Mouse (Mus musculus) C2C12 (cell line): ENCODE results near the gene Lsamp. TPM values are rescaled to one million over a fixed set of nuclear protein-coding genes. Genes with fewer than 3 reads are reported as not detected.

Source experiments
- H3K27me3 ChIP-seq: one replicate; pipeline ENCODE4 v1.6.1; 2011; ENCODE audit not compliant: control insufficient read depth, insufficient read depth, insufficient read length
- H3K36me3 ChIP-seq: one replicate; pipeline ENCODE4 v1.6.1; 2011; ENCODE audit not compliant: control insufficient read depth, insufficient read depth
- H3K4me3 ChIP-seq: one replicate; pipeline ENCODE4 v1.5.1; 2011; ENCODE audit warnings: mild to moderate bottlenecking, control low read depth; ENCODE audit not compliant: poor library complexity, insufficient read depth, severe bottlenecking
- H3K79me2 ChIP-seq: one replicate; pipeline ENCODE4 v1.6.1; 2011; ENCODE audit not compliant: control insufficient read depth, insufficient read depth
- H3K79me3 ChIP-seq: one replicate; pipeline ENCODE4 v1.6.1; 2011; ENCODE audit warnings: low read depth, control low read depth
- H3ac ChIP-seq: one replicate; pipeline ENCODE3; 2011; ENCODE audit warnings: low read depth; ENCODE audit not compliant: control insufficient read depth, insufficient read length
- CEBPB ChIP-seq: IDR thresholded peaks from one replicate; pipeline ENCODE4 v1.6.1; 2011; ENCODE audit warnings: low read depth, mild to moderate bottlenecking, control low read depth, moderate library complexity
- CTCF ChIP-seq: IDR thresholded peaks from one replicate; pipeline ENCODE4 v1.5.1; 2011; ENCODE audit not compliant: control insufficient read depth, insufficient read depth, insufficient read length
- FOSL1 ChIP-seq: IDR thresholded peaks from one replicate; pipeline ENCODE4 v1.8.0; 2011; ENCODE audit warnings: mild to moderate bottlenecking, low read length; ENCODE audit not compliant: poor library complexity, insufficient read depth, severe bottlenecking
- MAX ChIP-seq: IDR thresholded peaks from one replicate; pipeline ENCODE4 v1.6.1; 2011; ENCODE audit warnings: mild to moderate bottlenecking, control low read depth
- MYOD1 ChIP-seq: IDR thresholded peaks from one replicate; pipeline ENCODE4 v1.6.1; 2011; ENCODE audit warnings: low read depth; ENCODE audit not compliant: control insufficient read depth, insufficient read length
- MYOG ChIP-seq: IDR thresholded peaks from one replicate; pipeline ENCODE4 v1.6.1; 2011; ENCODE audit not compliant: control insufficient read depth, insufficient read length; ENCODE audit errors: extremely low read depth
- USF1 ChIP-seq: IDR thresholded peaks from one replicate; pipeline ENCODE4 v1.6.1; 2011; ENCODE audit warnings: low read depth, mild to moderate bottlenecking, control low read depth, moderate library complexity
- polyA plus RNA-seq: library from polyadenylated mRNA; unstranded; fragments of >200 nt; fragmentation: generic; extraction: Trizol; gene quantifications from one replicate; pipeline ENCODE4 v1.2.1, GENCODE M21; 2012; ENCODE audit warnings: missing spikeins

Lsamp gene
- polyA plus RNA-seq, 1 experiment, result not detected

DNA sequence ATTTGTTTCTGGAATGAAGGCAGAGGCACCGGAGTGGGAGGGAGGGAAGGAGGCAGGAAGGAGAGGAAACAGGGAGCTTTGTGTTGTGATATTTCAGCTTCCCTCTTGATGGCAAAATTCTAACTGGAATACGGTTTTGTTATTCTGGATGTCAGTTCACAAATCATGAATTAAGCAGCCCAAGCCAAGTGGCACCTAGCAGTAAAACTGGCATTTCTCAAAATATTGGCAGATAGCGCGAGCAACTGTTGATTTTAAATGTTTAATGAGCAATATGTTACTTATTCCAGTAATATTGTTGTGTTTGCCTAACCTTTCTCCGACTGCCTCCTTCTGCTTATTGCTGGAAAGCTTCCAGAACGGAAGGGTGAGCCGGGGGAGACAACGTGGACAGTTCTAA lies 2118.5 kb downstream of the Lsamp start:
- Histone ChIP-seq H3K4me3 (no peak overlapping the region), H3K36me3 (no peaks in the 10 kb centered on the region), H3K27me3 (no peaks in the 10 kb centered on the region), H3K79me3 (no peaks in the 10 kb centered on the region), H3K79me2 (no peaks in the 10 kb centered on the region), H3ac (no peak overlapping the region)
- TF ChIP-seq MYOD1 (no peak), CEBPB (no peak), FOSL1 (no peak), CTCF (no peak), MYOG (no peak), MAX (no peak), USF1 (no peak)

DNA sequence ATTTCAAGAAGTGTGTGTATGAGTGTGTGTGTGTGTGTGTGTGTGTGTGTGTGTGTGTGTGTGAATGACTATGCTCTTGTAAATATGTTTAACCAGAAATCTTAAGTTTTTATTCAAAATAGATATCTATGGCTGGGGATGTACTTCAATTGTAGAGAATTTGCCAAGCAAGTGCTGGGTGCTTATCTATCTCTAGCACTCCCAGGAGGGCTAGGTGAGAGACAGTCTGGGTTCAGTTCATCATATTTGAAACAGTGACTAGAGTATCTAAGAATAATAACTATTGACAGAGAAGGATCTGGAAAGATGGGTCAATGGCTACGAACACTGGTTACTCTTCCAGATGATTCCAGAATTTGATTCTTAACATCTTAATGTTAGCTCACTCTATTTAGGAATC lies 2128.1 kb downstream of the Lsamp start:
- Histone ChIP-seq H3K79me3 (no peaks in the 10 kb centered on the region), H3K79me2 (no peaks in the 10 kb centered on the region), H3K4me3 (no peak overlapping the region), H3K36me3 (no peaks in the 10 kb centered on the region), H3ac (no peak overlapping the region), H3K27me3 (no peaks in the 10 kb centered on the region)
- no peak for TF ChIP-seq CEBPB
- no peak for TF ChIP-seq MYOG
- no peak for TF ChIP-seq CTCF
- TF ChIP-seq FOSL1, result no peak
- TF ChIP-seq USF1, result no peak
- no peak for TF ChIP-seq MAX
- no peak for TF ChIP-seq MYOD1

DNA sequence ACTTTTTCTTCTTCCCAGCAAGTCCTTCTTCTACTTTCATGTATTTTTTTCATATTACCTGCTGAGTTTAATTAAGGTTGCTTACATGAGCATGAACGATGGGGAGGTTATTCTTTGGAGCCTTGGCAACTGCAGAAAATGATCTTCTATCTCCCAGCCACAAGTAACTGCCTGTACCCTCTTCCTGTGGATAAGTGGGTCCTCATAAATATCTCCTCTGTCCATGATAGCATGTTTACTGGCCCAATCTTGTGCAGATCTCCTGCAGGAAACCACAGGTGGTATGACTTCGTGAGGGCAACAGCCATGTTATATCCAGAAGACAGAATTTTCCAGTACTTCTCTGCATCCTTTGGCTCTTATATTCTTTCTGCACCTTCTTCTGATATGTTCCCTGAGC lies 2129.1 kb downstream of the Lsamp start:
- no peaks in the 10 kb centered on the region for H3K79me3 ChIP-seq
- H3K4me3 ChIP-seq, result no peak overlapping the region
- no peak overlapping the region for H3ac ChIP-seq
- H3K36me3 ChIP-seq, result no peaks in the 10 kb centered on the region
- TF ChIP-seq CTCF (no peak), USF1 (no peak), CEBPB (no peak), MYOG (no peak), MAX (no peak), MYOD1 (no peak), FOSL1 (no peak)
- H3K27me3 ChIP-seq, result no peaks in the 10 kb centered on the region
- H3K79me2 ChIP-seq, result no peaks in the 10 kb centered on the region

DNA sequence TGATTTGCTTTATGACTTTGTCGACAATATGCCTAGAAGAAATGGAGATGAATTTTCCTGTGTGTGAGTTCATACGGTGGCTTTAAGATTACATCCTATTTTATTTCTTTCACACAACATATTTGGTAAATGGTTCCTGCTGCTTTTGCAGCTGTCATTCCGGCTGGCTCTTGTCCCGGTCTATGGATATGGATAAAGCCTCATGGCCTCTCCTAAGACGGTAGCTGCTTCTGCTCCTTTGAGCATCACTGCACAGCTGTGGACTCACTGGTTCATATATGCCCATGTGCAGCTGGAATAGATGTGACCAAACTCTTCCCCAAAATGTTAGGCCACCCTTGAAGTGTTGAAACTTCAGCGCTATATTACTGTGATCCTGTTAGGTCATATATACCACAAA lies 2137.6 kb downstream of the Lsamp start:
- H3K27me3 ChIP-seq, result no peaks in the 10 kb centered on the region

DNA sequence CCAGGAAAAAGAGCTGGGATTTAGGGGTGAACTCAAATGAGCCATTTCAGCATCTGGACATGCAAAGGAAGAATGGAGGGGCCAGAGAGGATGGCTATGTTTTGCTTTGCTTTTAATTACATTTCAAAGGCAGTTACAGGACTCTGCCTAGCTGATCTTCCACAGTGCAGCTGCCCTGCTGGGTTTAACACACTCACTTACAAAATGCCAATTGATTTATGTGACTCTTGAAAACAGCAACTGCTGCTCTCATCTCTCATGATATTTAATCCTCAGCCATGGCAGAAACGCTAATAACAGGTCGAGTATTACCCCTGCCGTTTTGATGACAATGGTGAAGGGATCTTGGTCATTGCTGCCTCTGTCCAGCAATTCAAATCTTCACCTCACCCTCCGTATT lies 2139.7 kb downstream of the Lsamp start:
- Histone ChIP-seq H3K79me2 (no peaks in the 10 kb centered on the region), H3K27me3 (no peaks in the 10 kb centered on the region), H3K4me3 (no peak overlapping the region), H3K36me3 (no peaks in the 10 kb centered on the region), H3ac (no peak overlapping the region), H3K79me3 (no peaks in the 10 kb centered on the region)
- TF ChIP-seq MYOD1 (no peak), CTCF (no peak), MAX (no peak), MYOG (no peak), CEBPB (no peak), USF1 (no peak), FOSL1 (no peak)

More for the DNA sequence above, 2137.6 kb downstream of the Lsamp start:
- Histone ChIP-seq H3K79me2 (no peaks in the 10 kb centered on the region), H3K79me3 (no peaks in the 10 kb centered on the region), H3ac (no peak overlapping the region), H3K4me3 (no peak overlapping the region), H3K36me3 (no peaks in the 10 kb centered on the region)
- TF ChIP-seq FOSL1 (no peak), MYOD1 (peak; percentile 30), USF1 (no peak), MYOG (no peak)

DNA sequence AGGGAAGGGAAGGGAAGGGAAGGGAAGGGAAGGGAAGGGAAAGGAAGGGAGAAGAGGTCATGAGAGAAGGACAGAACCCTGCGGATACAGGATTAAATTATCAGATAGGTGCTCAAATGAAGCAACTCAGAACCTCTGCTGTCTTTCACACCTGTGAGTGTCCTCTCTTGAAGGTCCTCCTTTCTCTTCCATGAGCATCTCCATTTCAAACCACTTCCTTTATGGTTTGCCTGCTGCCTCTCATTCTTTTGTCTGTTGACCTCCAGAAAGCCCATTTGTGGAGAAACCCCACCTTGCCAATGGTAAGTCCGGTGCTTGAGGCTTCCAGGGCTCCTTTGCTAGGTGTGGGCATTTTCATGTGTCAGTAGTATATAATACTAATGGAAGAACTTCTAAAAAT lies 2141.9 kb downstream of the Lsamp start:
- Histone ChIP-seq H3K36me3 (no peaks in the 10 kb centered on the region), H3K27me3 (no peaks in the 10 kb centered on the region)
- TF ChIP-seq FOSL1 (no peak), CTCF (no peak), MAX (no peak), MYOG (no peak), MYOD1 (no peak), USF1 (no peak), CEBPB (no peak)

More for the DNA sequence above, 2141.9 kb downstream of the Lsamp start:
- no peaks in the 10 kb centered on the region for H3K79me2 ChIP-seq
- no peak overlapping the region for H3K4me3 ChIP-seq
- no peak overlapping the region for H3ac ChIP-seq
- no peaks in the 10 kb centered on the region for H3K79me3 ChIP-seq
